12 mouse cellular contexts compared by ENCODE assay signal in genomic region chr5:149702770-149703169, GRCm38 (mm10). TPM values are rescaled to one million over a fixed set of nuclear protein-coding genes. Genes with fewer than 3 reads are reported as not detected.
DNase-seq lines count a peak whose midpoint lies in the region; ATAC-seq and TF ChIP-seq lines count a peak whose summit lies in the region.
"Had no signal": no experiment of that assay in that cellular context is flagged by ENCODE, and none has a peak within 500 bp of the region (broad histone marks: within the 10 kb centered on the region; RNA-seq: fewer than 3 reads in every experiment).

No protein-coding gene starts in this region.

- H3K36me3 ChIP-seq in liver, embryonic 14.5 days (replicated peaks; ENCODE audit: control insufficient read depth, insufficient read depth, low read depth), result no peaks in the 10 kb centered on the region
- peaks cover 15% of the 10 kb centered on the region for H3K36me3 ChIP-seq in liver, embryonic 12.5 days
- no peaks in the 10 kb centered on the region for H3K36me3 ChIP-seq in ES-Bruce4 (ENCODE audit: control insufficient read depth, insufficient read depth, low read length, poor library complexity, severe bottlenecking)
- H3K36me3 ChIP-seq: hindbrain, embryonic 12.5 days had no signal

- TF ChIP-seq POLR2A in ES-Bruce4 (IDR thresholded peaks at IDR 0.05; ENCODE audit: insufficient read depth, low read length), result no peak

- ATAC-seq in liver, embryonic 14.5 days (ENCODE audit: insufficient read depth), result no peak
- no peak for ATAC-seq in liver, embryonic 12.5 days
- ATAC-seq in megakaryocyte progenitor cell, adult 5-6 weeks (replicated peaks; ENCODE audit: poor library complexity), result peak; percentile 48; the same call in 1 of the 2 replicates

- H3K9me3 ChIP-seq in liver, embryonic 14.5 days (ENCODE audit: control insufficient read depth, low read length), result no peaks in the 10 kb centered on the region
- H3K9me3 ChIP-seq in liver, embryonic 12.5 days (replicated peaks), result peaks cover 6% of the 10 kb centered on the region; the same call in 1 of the 2 replicates
- H3K9me3 ChIP-seq in ES-Bruce4 (replicated peaks; ENCODE audit: control insufficient read depth, insufficient read depth, low read length, poor library complexity, severe bottlenecking), result no peaks in the 10 kb centered on the region
- H3K9me3 ChIP-seq: heart, embryonic 10.5 days had no signal

- no peaks in the 10 kb centered on the region for H3K4me1 ChIP-seq in liver, embryonic 14.5 days (replicated peaks; ENCODE audit: control insufficient read depth in 2 of 2, insufficient read depth in 2 of 2, low read length in 1 of 2)
- H3K4me1 ChIP-seq in liver, embryonic 12.5 days, result no peaks in the 10 kb centered on the region
- H3K4me1 ChIP-seq in ES-Bruce4 (ENCODE audit: control insufficient read depth, insufficient read depth, low read length), result no peaks in the 10 kb centered on the region
- H3K4me1 ChIP-seq: heart, embryonic 10.5 days; hindbrain, embryonic 12.5 days had no signal

- intact Hi-C loops in gastrocnemius, adult 2 months (cut with DNase I), result no loop called here

- no peaks in the 10 kb centered on the region for H3K27me3 ChIP-seq in liver, embryonic 14.5 days (ENCODE audit: control insufficient read depth, insufficient read depth, low read length)
- no peaks in the 10 kb centered on the region for H3K27me3 ChIP-seq in liver, embryonic 12.5 days (replicated peaks)
- no peaks in the 10 kb centered on the region for H3K27me3 ChIP-seq in ES-Bruce4 (ENCODE audit: control insufficient read depth, insufficient read depth, low read length, poor library complexity, severe bottlenecking)
- H3K27me3 ChIP-seq: hindbrain, embryonic 12.5 days had no signal

- TF ChIP-seq EP300 in liver, embryonic 14.5 days (IDR thresholded peaks at IDR 0.05; ENCODE audit: low read depth), result no peak
- no peak for TF ChIP-seq EP300 in ES-Bruce4 (IDR thresholded peaks at IDR 0.05; ENCODE audit: insufficient read depth, low read depth, low read length)

- no peak overlapping the region for H3K4me2 ChIP-seq in liver, embryonic 14.5 days (ENCODE audit: low read depth)
- no peak overlapping the region for H3K4me2 ChIP-seq in liver, embryonic 12.5 days
- H3K4me2 ChIP-seq: hindbrain, embryonic 12.5 days had no signal

- no peak overlapping the region for H3K9ac ChIP-seq in liver, embryonic 14.5 days (replicated peaks)
- H3K9ac ChIP-seq in liver, embryonic 12.5 days, result no peak overlapping the region
- H3K9ac ChIP-seq in ES-Bruce4 (ENCODE audit: low read depth, poor library complexity, severe bottlenecking), result no peak overlapping the region
- H3K9ac ChIP-seq: hindbrain, embryonic 12.5 days had no signal

- H3K27ac ChIP-seq in gastrocnemius, adult 2 months, result no peak overlapping the region
- no peak overlapping the region for H3K27ac ChIP-seq in liver, embryonic 14.5 days
- no peak overlapping the region for H3K27ac ChIP-seq in liver, embryonic 12.5 days
- no peak overlapping the region for H3K27ac ChIP-seq in ES-Bruce4 (ENCODE audit: insufficient read depth, low read length)
- H3K27ac ChIP-seq: heart, embryonic 10.5 days; hindbrain, embryonic 12.5 days had no signal

- DNase-seq in gastrocnemius, adult 2 months, result no peak
- no peak for DNase-seq in gastrocnemius, adult 8-10 months (ENCODE audit: low spot score in 2 of 2)
- no peak for DNase-seq in liver, embryonic 14.5 days (ENCODE audit: low read depth in 3 of 3, low spot score in 3 of 3)
- no peak for DNase-seq in cerebellum, adult 11-12 months
- no peak for DNase-seq in spleen, postnatal 4 days (ENCODE audit: low spot score in 2 of 2)
- DNase-seq: cerebellum, postnatal 10 days; lung, postnatal 4 days had no signal

- H3K4me3 ChIP-seq in gastrocnemius, adult 2 months, result no peak overlapping the region
- H3K4me3 ChIP-seq in liver, embryonic 14.5 days (ENCODE audit: insufficient read depth in 1 of 2, low read depth in 2 of 2, low read length in 2 of 2), result no peak overlapping the region
- H3K4me3 ChIP-seq in liver, embryonic 12.5 days, result no peak overlapping the region
- no peak overlapping the region for H3K4me3 ChIP-seq in ES-Bruce4 (ENCODE audit: low read depth, low read length)
- H3K4me3 ChIP-seq: heart, embryonic 10.5 days; hindbrain, embryonic 12.5 days had no signal

- TF ChIP-seq CTCF in gastrocnemius, adult 2 months (IDR thresholded peaks at IDR 0.05), result peak; percentile 43
- TF ChIP-seq CTCF in liver, embryonic 14.5 days (IDR thresholded peaks at IDR 0.05; ENCODE audit: low read depth), result peak; percentile 69
- TF ChIP-seq CTCF in ES-Bruce4 (IDR thresholded peaks at IDR 0.05; ENCODE audit: low read depth, low read length), result peak; percentile 45

RNA-seq across cellular contexts. Expression of gene B3glct, which starts 24.7 kb away (rescaled TPM):
- 1 to 10 TPM; 3.0 to 4.4 TPM for total RNA-seq in gastrocnemius, adult 2 months (2021)
- total RNA-seq in gastrocnemius, adult 8-10 months (2022), result 1 to 10 TPM; 2.9 to 7.7 (median 5.5) TPM
- polyA plus RNA-seq in liver, embryonic 14.5 days (2012; rRNA removed), result 2.3 and 2.9 TPM in 2 replicates
- polyA plus RNA-seq in liver, embryonic 14.5 days (2014; fragmentation: Nextera tagmentation; extraction: Ambion mirVana), result 4.1 and 5.0 TPM in 2 replicates
- polyA plus RNA-seq in liver, embryonic 12.5 days (2016; fragmentation: Nextera tagmentation; extraction: Ambion mirVana), result 7.5 and 8.4 TPM in 2 replicates
- 14.2 and 18.5 TPM in 2 replicates for polyA plus RNA-seq in ES-Bruce4 (2011; ENCODE audit: insufficient read depth, insufficient read length, low read depth, missing spikeins)
- 8.9 and 10.9 TPM in 2 replicates for total RNA-seq in megakaryocyte progenitor cell, adult 5-6 weeks (2015)
- 5.9 and 9.7 TPM in 2 replicates for total RNA-seq in megakaryocyte progenitor cell, adult 5-6 weeks (2017)
